Mouse (Mus musculus) gastrocnemius, postnatal 10 days (tissue): ENCODE data around the gene Ccdc28b. TPM values are rescaled to one million over a fixed set of nuclear protein-coding genes. Genes with fewer than 3 reads are reported as not detected.

Experiments
- DNase-seq: peaks from one replicate; pipeline ENCODE4 v3.0.0; 2021; ENCODE audit warnings: mixed read lengths
- total RNA-seq, 2 experiments: library from RNA; stranded (reverse); gene quantifications; 2 replicates each; pipeline ENCODE4 v1.2.3; 2021

Gene Ccdc28b
- total RNA-seq, 2 experiments from 2014 or later, result 59.5 to 60.6 TPM

DNA sequence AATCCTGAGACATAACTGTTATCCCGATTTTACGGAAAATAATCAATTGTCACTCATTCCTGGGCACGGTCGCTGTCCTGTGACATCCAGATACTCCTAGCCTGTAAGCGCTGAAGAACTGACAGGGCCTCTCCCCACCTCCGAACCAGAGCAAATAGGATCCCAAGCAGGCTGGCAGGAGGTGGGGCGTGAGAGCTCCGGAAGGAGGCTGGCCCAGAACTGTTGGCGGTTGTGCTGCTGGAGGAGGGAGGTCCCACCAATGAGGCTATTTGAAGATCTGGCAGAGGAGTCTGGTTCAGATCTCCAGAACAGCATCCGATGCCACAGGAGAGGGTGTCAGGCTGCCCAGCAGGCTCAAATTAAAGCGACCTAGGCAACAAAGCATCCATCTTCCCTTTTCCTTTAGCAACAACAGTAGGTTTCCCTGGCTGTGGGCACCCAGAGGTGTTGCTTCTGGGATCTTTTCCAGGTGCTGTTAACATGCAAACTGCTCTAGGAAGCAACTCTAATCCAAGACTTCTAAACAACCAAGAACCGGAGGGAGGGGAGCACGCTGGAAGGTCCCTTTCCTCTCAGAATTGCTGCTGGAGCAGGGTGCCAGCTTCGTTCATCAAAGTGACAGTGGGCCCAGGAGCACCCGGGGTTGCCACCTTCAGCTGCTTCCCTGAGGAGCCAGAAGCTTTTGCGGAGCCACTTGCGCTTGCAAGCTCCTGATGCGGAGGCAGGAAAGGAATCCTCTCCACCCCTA is 708 bp upstream of the Ccdc28b start:
- peak; percentile 71 for DNase-seq

DNA sequence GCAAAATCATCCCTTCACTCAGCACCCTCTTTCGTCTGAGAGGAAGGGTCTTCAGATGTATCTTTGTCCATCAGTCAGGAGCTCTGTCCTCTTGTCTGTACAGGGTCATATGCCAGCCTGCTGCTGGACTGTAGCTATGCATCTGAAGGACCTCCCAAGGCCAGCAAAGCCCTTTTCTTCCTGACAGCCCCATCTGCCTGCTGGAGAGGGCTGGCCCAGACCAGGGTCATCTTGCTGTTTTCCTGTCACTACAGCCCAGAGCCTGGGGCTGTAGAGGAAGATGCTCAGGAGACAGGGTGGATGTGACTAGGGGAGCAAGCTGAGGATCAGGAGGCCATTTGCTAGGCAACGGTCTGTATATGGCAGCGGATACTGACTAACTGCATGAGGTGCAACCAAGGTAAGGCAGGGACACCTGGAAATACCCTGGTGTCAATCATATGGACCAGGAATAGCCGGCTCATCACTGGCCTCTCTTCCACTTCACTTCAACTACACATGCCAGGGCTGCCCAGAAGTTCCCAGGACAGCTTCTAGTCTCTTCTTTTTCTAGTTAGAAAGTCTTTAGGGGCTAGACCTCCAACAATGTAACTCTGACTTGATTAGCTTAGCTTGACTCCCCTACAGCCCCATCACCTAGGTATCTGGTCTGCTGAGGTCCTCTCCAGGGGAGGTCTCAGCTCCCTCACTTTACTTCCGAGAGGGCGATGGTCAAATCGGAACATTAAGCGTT is 778 bp downstream of the Ccdc28b start:
- no peak for DNase-seq

DNA sequence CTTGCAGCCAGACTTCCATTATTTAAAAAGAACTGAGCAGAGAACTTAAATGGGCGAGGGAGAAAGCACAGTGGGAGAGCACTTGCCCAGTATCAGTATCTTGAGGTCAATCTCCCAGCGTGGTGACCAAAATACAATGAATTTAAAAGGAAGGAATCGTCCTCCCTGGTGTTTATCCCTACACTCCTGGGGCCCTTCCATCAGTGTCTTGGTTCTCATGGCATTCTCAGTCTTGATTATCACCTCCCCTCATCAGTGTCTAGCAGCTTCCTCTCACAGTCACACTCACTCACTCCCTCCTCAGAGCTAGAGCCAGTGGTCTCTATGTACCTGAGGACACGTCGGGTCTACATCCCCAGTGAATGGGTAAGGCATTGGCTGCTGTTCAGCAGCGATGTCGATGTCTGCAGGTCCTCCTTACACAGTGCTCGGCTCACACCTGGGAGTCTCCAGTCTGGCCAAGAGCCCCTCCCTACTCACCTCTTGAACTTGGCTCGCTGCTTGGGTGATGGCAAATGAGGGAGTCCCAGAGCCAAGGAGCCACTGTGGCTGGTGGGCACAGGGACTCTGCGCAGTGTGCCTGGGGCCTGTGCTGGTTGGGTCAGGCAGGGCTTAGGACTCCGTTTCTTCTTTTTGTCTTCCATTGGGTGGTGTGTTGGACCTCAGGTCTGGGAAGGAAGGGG is 1.5 kb downstream of the Ccdc28b start:
- no peak for DNase-seq

DNA sequence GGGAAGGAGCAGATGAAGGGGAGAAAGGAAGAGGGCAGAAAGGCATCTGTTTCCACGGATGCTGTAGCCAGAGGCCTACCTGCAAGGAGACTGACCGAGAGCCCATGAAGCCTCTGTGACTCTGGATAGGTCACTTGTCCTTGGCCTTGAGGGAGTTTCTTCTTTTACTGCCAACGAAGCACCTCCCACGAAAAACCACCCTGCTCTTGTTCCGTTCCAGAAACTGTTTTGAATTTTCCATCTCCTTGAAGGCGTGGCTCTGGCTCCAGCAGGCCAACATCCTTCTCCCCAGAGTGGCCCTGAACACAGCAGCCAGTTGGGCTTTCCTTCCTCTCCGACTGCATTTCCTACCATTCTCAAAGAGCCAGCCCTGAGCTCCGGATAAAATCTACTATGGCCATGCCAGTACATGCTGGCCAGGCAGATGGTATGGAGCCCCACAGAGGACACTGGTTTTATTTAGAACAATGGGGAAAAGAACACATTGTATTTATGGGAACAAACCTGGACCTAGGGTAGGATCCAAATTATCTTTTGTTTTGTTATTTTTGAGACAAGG is 2.4 kb downstream of the Ccdc28b start:
- DNase-seq, result no peak

DNA sequence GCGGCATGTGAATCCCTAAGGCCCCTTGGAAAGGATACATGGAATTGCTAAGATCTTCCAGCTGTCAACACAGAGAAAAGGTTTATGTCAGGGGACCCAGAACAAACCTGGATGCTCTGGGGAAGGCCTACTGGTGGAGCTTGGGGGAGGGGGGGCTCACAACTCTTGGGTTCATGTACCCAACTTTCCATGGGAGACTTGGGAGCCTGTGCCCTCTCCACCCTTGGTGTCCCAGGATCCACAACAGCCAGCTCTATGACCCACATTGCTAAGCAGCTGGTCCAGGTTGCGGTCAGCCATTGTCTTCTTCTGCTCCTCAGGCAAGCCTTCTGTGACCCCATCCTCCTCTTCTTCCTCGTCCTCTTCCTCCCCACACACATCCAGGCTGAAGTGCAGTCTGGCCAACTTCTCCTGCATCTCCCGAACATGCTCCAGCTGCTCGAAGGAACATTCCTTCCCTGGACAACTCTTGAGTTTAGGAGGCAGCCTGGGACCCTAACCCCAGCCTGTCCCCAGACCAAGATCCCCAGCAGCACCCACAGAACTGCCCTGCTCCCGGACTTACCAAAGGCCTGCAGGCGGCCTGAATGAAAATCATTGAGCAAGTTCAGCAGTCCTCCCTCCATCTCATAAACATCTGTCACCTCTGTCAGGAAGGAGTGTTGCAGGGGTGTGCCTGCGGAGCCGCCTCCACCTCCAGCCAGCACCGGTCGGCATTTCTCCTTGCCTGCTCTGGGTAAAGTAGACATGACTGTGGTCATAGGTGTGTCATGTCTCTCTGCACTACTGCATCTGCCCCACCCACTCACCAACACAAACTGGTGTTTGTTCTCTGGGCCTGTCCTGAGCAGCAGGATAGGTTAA is 3.1 kb downstream of the Ccdc28b start:
- DNase-seq, result no peak

DNA sequence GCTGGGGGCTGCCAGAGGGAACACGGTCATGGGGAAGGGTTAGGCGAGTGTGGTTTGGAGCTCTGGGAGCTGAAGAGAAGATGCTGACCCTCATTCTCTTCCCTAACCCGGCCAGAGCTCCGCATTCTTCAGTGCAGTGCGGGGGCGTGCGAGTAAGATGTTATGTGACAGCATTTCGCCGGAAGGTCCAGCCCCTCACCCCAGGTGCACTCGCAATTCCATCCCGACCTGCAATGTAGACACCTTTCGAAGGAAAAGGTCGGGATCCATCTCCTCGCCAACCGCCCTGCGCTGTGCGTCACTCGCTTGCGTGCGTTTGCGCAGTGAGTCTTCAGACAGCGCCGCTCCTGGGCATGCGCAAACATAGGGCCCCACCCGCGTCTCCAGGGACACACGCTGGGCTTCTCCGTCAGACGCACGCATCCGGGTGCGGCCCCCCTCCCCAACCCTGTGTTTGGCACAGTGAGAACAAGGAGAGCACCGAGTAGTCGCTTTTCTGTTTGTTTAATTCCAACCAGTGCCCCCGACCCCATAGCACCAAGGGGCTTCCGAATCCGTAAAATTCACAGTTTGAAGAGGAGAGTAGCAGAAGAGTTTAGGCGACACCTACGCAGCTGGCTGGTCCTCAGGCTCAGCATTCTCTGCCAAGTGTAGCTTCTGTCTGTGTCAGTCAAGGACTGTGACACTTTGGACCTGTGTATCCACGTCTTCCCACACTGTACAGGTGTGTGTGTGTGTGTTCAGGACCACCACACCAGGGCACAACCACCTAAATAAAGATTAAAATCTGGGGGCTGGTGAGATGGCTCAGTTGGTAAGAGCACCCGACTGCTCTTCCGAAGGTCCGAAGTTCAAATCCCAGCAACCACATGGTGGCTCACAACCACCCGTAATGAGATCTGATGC is 4.7 kb downstream of the Ccdc28b start, which contains the start of gene Iqcc:
Gene Iqcc (minus strand): TSS at position 314 of the 906 bp plus-strand sequence.
- peak; percentile 95 for DNase-seq

DNA sequence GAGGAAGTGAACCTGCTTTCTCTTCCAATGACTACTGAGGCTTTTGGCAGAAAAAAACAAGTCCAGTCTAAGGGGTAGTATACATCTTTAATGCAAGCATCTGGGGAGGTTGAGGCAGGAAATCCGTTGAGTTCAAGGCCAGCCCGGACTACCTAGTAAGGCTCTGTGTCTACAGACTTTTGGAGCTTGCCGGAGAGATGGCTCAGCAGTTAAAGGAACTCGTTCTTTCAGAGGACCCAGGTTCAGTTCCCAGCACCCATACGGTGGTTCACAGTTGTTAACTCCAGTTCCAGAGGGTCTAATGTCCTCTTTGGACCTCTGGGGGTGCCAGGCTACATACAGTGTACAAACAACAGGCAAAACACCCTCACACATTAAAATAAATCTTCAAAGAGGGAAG is 5.7 kb downstream of the Ccdc28b start:
- DNase-seq, result no peak

DNA sequence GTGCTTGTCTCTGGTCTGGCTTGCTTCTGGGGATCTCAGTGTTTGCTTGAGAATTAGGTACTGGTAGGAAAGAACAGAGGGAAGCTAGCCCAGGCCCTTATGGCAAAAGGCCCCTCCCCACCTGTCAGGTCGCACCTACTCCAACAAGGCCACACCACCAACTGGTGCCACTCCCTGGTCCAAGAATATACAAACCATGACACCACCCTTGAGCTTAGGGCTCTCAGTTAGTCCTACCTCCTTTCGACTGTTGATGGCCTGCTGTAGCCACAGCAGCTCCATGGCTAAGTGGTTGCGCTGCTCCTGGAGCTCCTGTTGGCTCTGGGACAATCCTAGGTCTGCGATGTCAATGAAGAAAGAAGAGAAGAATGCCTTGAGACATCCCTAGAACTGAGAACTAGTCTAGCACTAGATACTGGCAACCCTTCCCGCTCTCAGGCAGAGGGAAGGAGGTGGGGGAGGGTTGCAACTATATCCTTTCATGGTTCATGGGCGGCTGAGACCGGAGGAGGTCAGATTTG is 6.6 kb downstream of the Ccdc28b start:
- DNase-seq, result no peak

DNA sequence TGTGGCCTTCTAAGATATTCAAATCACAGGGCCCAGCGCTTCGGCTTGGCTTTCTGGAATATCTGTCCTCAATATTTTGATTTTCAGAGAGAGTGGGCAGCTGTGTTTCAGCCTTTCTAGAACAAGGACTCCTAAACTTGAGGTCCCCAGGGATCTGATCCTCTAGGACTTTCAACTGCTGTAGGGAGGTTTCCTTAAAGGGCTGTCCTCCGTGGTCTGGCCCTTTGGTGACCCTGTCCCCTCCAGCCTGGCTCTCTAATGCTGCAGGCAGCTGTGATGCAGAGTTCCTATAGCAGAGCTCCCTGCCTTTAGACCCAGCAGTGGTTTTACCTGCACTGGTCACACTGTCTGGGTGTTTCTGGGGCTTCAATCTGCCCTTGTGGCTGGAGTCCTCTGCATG is 7.1 kb downstream of the Ccdc28b start:
- no peak for DNase-seq

DNA sequence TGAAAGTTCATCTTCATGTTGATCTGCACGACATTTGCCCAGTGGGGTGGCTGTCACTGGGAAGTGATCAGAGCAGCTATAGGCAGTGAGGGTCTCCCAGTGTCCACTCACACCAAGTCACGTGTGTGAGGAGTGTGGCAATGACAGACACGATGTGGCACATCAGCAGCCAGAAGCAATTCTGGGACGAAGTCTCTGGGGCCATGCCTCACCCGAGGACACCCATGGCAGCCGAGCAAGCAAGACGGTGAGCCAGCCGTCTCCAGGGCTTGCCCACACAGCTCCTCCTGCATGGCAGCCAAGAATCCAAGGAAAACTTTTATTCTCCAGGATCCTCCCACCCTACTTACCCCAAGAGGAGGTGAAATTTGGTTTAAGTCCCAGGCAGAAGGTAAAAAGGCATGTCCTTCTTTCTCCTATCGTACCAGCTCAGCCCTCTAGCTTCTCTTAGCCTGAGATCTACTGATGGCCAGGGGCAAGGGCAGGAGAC is 7.9 kb downstream of the Ccdc28b start:
- no peak for DNase-seq

DNA sequence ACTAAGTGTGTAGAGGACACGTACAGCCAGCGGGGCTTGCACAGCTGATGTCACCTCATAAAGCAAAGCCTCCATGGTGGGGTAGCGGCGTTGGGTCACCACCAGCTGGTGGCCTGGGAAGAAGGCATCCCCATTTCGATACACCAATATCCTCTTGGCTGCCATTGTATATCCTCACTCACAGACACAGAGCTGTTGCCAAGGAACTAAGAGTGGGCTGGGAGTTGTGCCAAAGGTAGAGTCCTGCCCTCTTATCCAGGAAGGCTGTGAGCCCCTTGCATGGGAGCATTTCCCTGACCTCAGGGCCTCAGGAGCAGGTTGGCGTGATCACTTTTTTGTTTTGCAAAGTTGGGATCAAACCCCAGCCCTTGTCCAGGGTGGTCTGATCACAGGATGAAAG is 9.7 kb downstream of the Ccdc28b start, which contains the start of gene Dcdc2b:
Gene Dcdc2b (minus strand): TSS at position 165 of the 400 bp plus-strand sequence.
- DNase-seq, result no peak

DNA sequence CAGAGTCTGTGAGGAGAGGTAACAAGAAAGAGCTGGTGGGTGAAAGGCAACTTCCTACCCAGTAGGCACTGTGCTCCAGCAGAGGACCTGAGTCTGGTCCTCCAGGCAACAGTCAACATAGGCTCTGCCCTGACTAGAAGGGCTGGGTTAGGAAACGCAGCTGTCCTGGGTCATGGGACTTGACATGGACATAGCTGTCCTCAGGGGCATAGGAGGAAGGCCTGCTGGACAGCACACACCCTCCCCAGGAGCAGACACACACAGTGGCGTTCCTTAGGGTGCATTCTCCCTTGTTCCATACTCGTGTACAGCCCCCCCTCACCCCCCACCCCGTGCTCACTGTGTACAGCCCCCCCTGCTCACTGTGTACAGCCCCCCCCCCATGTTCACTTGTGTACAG is 13.3 kb downstream of the Ccdc28b start:
- no peak for DNase-seq

DNA sequence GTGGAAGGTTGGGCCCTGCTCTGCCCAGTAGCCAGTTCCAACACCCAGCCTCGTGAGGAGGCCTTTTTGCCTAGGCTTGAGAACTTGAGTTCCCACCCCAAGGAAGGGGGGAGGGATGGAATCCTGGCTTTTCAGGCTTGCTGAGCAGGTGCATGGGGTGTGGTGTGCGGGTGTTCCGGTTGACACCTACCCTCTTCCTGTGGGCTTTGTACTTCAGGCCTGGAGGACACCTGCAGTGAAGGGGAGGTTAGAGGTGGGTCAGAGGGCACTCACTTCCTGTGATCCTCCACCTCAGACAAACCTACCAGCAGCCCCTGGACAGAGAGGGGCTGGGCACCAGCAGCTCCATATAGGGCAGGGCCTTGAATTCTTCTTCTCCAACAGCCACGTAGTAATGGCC is 13.7 kb downstream of the Ccdc28b start:
- no peak for DNase-seq

DNA sequence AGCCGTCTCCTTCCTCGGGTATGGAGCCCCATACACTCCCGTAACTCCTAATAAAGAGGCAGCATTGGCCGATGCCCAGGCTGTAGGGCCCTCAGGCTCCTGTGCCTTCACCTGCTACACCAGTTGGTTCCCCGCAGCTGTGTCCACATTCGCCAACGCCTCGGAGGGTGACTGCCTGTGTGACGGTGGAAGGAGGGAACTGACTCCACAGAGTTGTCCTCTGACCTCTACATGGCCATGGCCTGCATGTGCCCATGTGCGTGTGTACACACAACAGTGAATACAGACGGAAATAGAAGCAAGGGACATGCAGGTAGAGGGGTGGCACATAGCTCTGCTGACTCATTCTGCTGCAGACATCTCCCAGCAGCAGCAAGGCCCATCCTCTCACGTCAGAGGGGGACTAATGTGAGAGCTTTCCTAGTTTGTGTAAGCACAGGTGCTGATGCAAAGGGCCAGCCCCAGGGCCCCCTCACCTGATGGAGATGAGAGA is 14.6 kb downstream of the Ccdc28b start:
- DNase-seq, result no peak

DNA sequence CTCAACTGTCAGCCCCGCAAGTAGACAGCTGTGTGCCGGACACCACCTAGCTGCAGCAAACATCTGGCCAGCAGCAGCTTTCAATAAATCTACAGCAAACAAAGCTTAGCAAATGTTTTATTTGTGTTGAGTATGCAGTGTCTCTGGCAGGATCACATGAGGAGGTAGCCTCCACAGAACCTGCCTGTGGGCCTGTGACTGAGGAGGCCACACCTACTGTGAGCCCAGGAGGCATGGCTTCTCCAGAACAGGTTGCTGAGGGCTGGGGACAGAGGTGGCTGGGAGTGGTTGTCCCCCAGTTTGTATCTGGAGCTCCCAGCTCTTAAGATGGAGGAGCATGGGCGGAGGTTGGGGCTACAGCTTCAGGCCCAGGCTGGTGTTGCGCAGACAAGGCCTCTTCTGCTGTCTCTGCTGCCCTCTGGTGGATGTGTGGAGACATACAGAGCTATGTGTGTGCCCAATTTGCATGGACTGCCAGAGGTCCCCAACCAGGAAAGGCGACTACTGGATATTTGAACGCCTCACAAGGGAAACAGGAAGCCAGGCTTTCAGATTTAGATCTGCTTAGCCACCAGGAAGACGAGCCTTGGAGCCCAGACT is 15.2 kb downstream of the Ccdc28b start:
- DNase-seq, result peak; percentile 77

DNA sequence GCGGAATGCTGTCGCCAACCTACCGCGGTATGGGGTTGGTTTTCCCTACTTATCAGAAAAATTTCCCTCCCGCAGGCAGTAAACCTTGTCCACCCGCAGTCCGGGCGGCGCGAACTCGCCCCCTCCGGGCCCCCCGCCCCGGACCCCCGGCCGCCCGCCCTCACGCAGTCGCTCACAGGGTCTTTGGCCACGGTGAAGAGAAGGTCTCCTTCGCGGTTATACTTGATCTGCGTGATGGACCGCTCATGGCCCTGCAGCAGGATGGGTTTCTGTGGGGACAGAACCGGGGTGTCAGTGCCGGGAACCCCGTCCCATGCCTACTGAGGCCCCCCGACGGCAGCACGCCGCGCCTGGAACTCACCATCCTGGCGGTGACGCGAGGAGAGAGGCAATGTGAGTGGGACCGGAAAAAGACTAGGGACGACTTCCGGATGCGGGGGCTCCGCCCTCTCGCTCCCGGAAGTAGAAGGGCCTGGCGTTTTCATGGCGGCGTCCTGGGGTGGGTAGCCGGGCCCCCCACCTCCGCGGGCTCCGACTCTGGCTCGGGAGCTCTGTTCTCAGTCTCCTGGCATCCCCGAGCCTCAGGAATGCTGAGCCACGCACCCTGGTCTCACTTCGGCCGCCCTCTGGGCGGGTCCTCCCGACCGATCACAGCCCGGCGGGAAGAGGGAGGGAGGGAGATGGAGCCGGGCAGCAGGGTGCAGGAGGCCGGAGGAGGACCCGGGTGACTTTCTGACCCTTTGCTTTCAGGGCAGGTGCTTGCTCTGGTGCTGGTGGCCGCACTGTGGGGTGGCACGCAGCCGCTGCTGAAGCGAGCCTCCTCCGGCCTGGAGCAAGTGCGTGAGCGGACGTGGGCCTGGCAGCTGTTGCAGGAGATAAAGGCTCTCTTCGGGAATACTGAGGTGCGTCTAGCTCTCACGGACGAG is 23.3 kb downstream of the Ccdc28b start, which contains the start of the genes Eif3i and Tmem234:
Gene Eif3i (minus strand): TSS at position 416 of the 926 bp plus-strand sequence.
Gene Tmem234 (plus strand): TSS at position 436 of the 926 bp plus-strand sequence.
- DNase-seq, result peak; percentile 79

DNA sequence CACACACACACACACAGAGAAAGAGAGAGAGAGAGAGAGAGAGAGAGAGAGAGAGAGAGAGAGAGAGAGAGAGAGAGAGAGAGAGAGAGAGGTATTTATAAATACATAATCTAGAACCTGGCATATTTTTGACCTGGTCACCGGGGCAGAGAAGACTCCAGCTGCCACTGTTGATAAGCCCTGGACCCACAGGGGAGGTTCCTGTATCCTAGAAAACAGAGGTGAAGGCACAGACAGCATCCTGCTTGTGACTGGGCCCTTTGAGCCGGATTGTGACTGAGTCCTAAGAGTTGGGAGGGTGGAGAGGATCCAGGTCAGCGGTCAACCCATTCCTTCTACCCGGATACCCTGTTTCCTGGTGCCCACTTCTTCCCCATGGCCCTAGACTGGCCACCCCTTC is 34.9 kb downstream of the Ccdc28b start:
- no peak for DNase-seq

DNA sequence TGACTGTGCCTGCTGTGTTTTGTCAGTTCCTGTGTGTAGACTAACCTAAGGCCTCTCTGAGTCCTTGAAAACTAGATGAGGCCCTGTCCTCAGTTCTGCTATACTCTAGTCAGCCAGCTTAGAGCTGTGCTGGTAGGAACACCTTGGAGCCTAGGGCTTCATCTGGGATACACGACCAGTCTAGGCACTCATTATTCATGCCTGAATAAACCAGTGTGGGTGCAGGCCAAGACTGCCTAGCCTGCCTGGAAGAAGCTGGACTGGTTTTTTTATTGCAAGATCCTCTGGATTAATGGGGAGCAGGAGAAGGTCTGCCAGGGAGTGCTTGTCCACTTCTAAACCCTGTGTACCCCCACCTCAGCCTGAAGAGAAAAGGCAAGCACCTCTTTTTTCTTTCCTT is 36.8 kb downstream of the Ccdc28b start:
- no peak for DNase-seq
